Mouse (Mus musculus) liver, embryonic 13.5 days (tissue): ENCODE results near the gene Arhgef12. TPM values are rescaled to one million over a fixed set of nuclear protein-coding genes. Genes with fewer than 3 reads are reported as not detected.

Experiments
- ATAC-seq: fragments of 200-750 bp; cut with Nextera tagmentation; 2 replicates; pipeline ENCODE4 v1.8.0; 2017; ENCODE audit warnings: low read depth, mild to moderate bottlenecking, moderate number of reproducible peaks, moderate library complexity
- DNase-seq: peaks from one replicate; pipeline ENCODE4 v3.0.0; 2022
- H3K27ac ChIP-seq: fragments of 300-500 bp; sonication (generic); 2 replicates; pipeline ENCODE4 v1.5.1; 2015; ENCODE audit warnings: moderate library complexity, mild to moderate bottlenecking, inconsistent platforms
- H3K27me3 ChIP-seq: fragments of 300-500 bp; sonication (generic); 2 replicates; pipeline ENCODE4 v1.6.1; 2015; ENCODE audit warnings: mild to moderate bottlenecking, inconsistent platforms
- H3K36me3 ChIP-seq: fragments of 300-500 bp; sonication (generic); 2 replicates; pipeline ENCODE4 v1.6.1; 2015; ENCODE audit warnings: mild to moderate bottlenecking, inconsistent platforms
- H3K4me1 ChIP-seq: fragments of 300-500 bp; sonication (generic); replicated peaks from 2 replicates; pipeline ENCODE4 v1.6.1; 2015; ENCODE audit warnings: inconsistent platforms
- H3K4me2 ChIP-seq: fragments of 300-500 bp; sonication (generic); 2 replicates; pipeline ENCODE4 v1.6.1; 2015; ENCODE audit warnings: inconsistent platforms, mild to moderate bottlenecking, moderate library complexity
- H3K4me3 ChIP-seq: fragments of 300-500 bp; sonication (generic); replicated peaks from 2 replicates; pipeline ENCODE4 v1.5.1; 2015; ENCODE audit warnings: mild to moderate bottlenecking, inconsistent platforms
- H3K9ac ChIP-seq: fragments of 300-500 bp; sonication (generic); 2 replicates; pipeline ENCODE4 v1.6.1; 2015; ENCODE audit warnings: mild to moderate bottlenecking, inconsistent platforms
- H3K9me3 ChIP-seq: fragments of 300-500 bp; sonication (generic); replicated peaks from 2 replicates; pipeline ENCODE4 v1.6.1; 2016; ENCODE audit warnings: inconsistent platforms
- WGBS: fragments of 180-500 bp; shearing (Covaris S2); methylation state at CpG from one replicate; pipeline ENCODE4 v1.1.7; 2015; ENCODE audit not compliant: insufficient replicate concordance; 5-methylcytosine and 5-hydroxymethylcytosine counted together
- polyA plus RNA-seq: library from polyadenylated mRNA; unstranded; fragments of >200 nt; fragmentation: Nextera tagmentation; extraction: Ambion mirVana; gene quantifications from 2 replicates; pipeline ENCODE4 v1.2.1, GENCODE M21; 2015

Gene Arhgef12
- polyA plus RNA-seq, 1 experiment from 2014 or later: 4.3 TPM

DNA sequence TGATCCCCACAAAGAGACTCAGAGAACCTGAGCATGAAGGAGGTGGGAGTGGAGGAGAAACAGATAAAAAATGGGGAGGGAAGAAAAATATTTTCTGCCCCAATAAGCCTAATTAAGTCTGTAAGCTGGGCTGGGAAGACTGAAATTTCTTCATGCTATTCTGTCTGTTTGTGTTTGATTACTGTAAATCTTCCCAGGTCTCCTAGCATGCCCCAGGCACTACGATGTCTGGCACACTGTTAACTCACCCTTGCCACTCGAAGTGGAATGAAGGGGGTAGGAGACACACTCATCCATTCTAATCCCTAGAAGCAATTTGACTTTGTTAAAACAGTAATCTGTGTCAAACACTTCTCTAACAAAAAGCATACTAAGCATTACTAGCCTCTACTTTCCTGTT, 35.3 kb downstream of the Arhgef12 start:
- H3K36me3 ChIP-seq: no peaks in the 10 kb centered on the region
- ATAC-seq (no peak), DNase-seq (no peak)
- 67% methylated on average over 2 of the region's 2 CpGs for WGBS
- H3K9ac ChIP-seq: no peak overlapping the region
- 0 out of 2 replicates have a peak, but pooled peaks cover 4% of the 10 kb centered on the region for H3K4me1 ChIP-seq
- no peak overlapping the region for H3K27ac ChIP-seq
- H3K27me3 ChIP-seq: 0 out of 2 replicates have a peak, but pooled peaks cover 10% of the 10 kb centered on the region
- no peak overlapping the region for H3K4me2 ChIP-seq
- no peak overlapping the region for H3K4me3 ChIP-seq
- no peaks in the 10 kb centered on the region for H3K9me3 ChIP-seq

DNA sequence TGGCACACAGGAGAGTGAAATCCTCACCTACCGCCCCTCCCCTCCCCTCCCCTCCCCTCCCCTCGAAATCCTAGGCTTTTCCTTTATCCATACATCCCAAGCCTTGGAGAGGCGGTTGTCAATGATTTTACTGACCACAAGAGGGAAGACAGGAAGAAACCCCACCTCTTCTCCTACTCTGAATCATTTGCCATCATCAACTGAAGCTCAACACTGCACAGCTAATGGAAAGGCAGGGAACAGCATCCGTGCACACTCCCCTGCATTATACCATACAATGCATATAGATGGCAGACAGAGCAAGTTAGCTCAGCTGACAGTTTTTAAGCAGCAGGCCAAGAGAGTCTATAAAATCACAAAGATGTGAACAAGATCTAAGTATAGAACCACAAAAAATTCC, 35.9 kb downstream of the Arhgef12 start:
- WGBS: 38% methylated on average over 4 of the region's 4 CpGs
- no peak overlapping the region for H3K4me2 ChIP-seq
- no peak overlapping the region for H3K4me3 ChIP-seq
- DNase-seq (no peak), ATAC-seq (no peak)
- no peak overlapping the region for H3K9ac ChIP-seq
- H3K27me3 ChIP-seq: 0 out of 2 replicates have a peak, but pooled peaks cover 10% of the 10 kb centered on the region
- H3K36me3 ChIP-seq: no peaks in the 10 kb centered on the region
- peaks cover 4% of the 10 kb centered on the region; the same call in 1 of the 2 replicates for H3K4me1 ChIP-seq
- H3K27ac ChIP-seq: no peak overlapping the region
- H3K9me3 ChIP-seq: no peaks in the 10 kb centered on the region

- H3K27me3 ChIP-seq: 0 out of 2 replicates have a peak, but pooled peaks cover 10% of the 10 kb centered on the region
- H3K36me3 ChIP-seq: no peaks in the 10 kb centered on the region
- H3K4me2 ChIP-seq: no peak overlapping the region
- no peaks in the 10 kb centered on the region for H3K9me3 ChIP-seq
- no peak for ATAC-seq
- 78% methylated on average over 4 of the region's 4 CpGs for WGBS
- no peak overlapping the region for H3K4me3 ChIP-seq
- peaks cover 4% of the 10 kb centered on the region; the same call in 1 of the 2 replicates for H3K4me1 ChIP-seq
- no peak for DNase-seq
- no peak overlapping the region for H3K9ac ChIP-seq
- no peak overlapping the region for H3K27ac ChIP-seq
These were observed 36.5 kb downstream of the Arhgef12 start for GRCm38 (mm10) chr9:43070566-43070965.

GRCm38 (mm10) chr9:43070153-43070552, 36.9 kb downstream of the Arhgef12 start:
- 73% methylated on average over 2 of the region's 2 CpGs for WGBS
- Histone ChIP-seq H3K4me1 (peaks cover 4% of the 10 kb centered on the region; the same call in 1 of the 2 replicates), H3K36me3 (no peaks in the 10 kb centered on the region), H3K9me3 (no peaks in the 10 kb centered on the region), H3K27me3 (0 out of 2 replicates have a peak, but pooled peaks cover 10% of the 10 kb centered on the region), H3K4me2 (no peak overlapping the region), H3K27ac (no peak overlapping the region), H3K4me3 (no peak overlapping the region), H3K9ac (no peak overlapping the region)
- DNase-seq: no peak
- no peak for ATAC-seq

DNA sequence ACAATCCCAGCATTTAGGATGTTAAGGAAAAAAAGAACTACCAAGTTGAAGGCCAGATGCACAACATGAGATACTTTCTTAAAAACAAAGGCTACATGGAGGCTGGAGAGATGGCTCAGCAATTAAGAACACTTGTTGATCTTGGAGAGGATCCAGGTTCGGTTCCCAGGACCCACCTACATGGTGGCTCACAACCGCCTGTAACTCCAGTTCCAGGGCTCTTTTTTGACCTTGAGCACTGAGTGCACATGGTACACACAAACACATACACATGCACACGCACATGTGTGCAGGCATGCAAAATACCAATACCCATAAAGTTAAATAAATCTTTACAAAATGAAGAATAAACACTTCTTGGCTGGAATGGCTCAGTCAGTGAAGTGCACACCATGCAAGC, 39.1 kb downstream of the Arhgef12 start:
- DNase-seq (no peak), ATAC-seq (no peak)
- H3K4me2 ChIP-seq: no peak overlapping the region
- 63% methylated on average over 3 of the region's 3 CpGs for WGBS
- 0 out of 2 replicates have a peak, but pooled peaks cover 7% of the 10 kb centered on the region for H3K27me3 ChIP-seq
- H3K9me3 ChIP-seq: no peaks in the 10 kb centered on the region
- no peak overlapping the region for H3K4me3 ChIP-seq
- no peaks in the 10 kb centered on the region for H3K36me3 ChIP-seq
- H3K27ac ChIP-seq: no peak overlapping the region
- no peak overlapping the region for H3K9ac ChIP-seq
- H3K4me1 ChIP-seq: peaks cover 4% of the 10 kb centered on the region; the same call in 1 of the 2 replicates

DNA sequence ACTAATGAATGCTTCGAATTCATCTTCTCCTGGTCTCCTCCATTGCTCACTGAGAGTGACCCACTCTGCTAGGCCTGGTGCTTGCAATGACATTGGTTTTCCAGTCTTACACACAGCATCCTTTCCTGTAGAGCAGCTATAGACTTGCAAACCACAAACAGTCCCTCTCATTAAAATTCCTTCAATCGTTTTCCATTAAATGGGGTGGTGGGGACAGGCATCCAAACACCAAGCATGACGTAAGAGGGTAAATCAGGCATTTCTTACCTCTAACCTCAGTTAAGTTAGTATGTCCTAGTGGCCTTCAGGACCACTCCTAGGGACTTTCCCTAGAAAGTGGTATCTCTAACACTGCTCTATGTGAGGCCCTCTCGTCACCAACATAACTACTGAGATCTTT, 41.8 kb downstream of the Arhgef12 start:
- H3K4me3 ChIP-seq: no peak overlapping the region
- 0 out of 2 replicates have a peak, but pooled peaks cover 3% of the 10 kb centered on the region for H3K27me3 ChIP-seq
- H3K4me2 ChIP-seq: no peak overlapping the region
- H3K36me3 ChIP-seq: no peaks in the 10 kb centered on the region
- ATAC-seq (no peak), DNase-seq (no peak)
- H3K9ac ChIP-seq: no peak overlapping the region
- no peak overlapping the region for H3K27ac ChIP-seq
- H3K9me3 ChIP-seq: no peaks in the 10 kb centered on the region
- H3K4me1 ChIP-seq: peaks cover 4% of the 10 kb centered on the region; the same call in 1 of the 2 replicates
- 72% methylated on average over 4 of the region's 4 CpGs for WGBS

DNA sequence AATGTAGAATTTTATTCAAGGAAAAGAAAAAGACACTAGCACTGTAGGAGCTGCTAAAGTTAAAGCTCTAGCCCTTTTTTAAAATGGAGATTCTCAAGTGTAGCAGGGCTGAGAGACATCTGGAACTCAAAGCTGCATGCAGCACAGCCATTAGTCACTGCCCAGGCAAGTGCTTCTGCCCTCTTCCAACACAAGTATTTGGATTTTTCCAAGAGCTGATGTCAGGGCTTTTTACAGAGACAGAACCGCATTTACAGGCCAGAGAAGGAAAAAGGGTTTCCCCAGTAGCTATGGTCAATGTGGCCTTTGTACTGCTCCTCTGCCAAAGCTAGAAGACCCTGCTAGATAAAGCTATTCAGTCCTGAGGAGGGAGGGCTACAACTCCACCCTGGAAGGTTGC, 45.5 kb downstream of the Arhgef12 start:
- Histone ChIP-seq H3K9me3 (no peaks in the 10 kb centered on the region), H3K27me3 (no peaks in the 10 kb centered on the region), H3K36me3 (no peaks in the 10 kb centered on the region), H3K9ac (no peak overlapping the region), H3K4me1 (no peaks in the 10 kb centered on the region; the same call in 1 of the 2 replicates), H3K4me3 (no peak overlapping the region), H3K4me2 (no peak overlapping the region), H3K27ac (no peak overlapping the region)
- ATAC-seq: no peak
- no peak for DNase-seq
- 71% methylated on average over 1 of the region's 1 CpGs for WGBS

DNA sequence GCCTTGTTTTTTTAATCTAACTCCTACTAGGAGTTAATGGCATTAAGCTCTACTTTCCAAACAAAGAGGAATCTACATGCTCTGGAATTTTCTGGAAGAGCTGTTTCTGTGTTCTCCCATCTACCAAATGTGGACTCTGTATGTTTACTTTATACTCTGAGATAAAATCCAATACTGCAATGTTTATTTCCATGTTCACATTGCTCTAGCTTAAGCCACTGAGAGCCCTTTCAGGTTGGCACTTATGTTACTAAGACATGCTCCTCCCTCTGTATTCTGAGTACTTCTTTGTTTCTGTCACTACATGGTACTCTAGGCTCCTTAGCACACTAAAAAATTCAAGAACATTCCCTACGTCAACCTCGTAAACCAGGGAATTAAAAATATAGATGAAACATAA, 56.6 kb downstream of the Arhgef12 start:
- Histone ChIP-seq H3K4me3 (no peak overlapping the region), H3K9ac (no peak overlapping the region), H3K36me3 (0 out of 2 replicates have a peak, but pooled peaks cover 4% of the 10 kb centered on the region), H3K27ac (no peak overlapping the region), H3K9me3 (no peaks in the 10 kb centered on the region), H3K4me2 (no peak overlapping the region), H3K27me3 (no peaks in the 10 kb centered on the region), H3K4me1 (no peaks in the 10 kb centered on the region)
- ATAC-seq (no peak), DNase-seq (no peak)
- 82% methylated on average over 2 of the region's 2 CpGs for WGBS

GRCm38 (mm10) chr9:43044481-43044880, 62.6 kb downstream of the Arhgef12 start:
- H3K27me3 ChIP-seq: no peaks in the 10 kb centered on the region
- no peak overlapping the region for H3K4me2 ChIP-seq
- ATAC-seq: no peak
- H3K9ac ChIP-seq: no peak overlapping the region
- H3K27ac ChIP-seq: no peak overlapping the region
- no peaks in the 10 kb centered on the region for H3K4me1 ChIP-seq
- H3K4me3 ChIP-seq: no peak overlapping the region
- peaks cover 6% of the 10 kb centered on the region; the same call in 1 of the 2 replicates for H3K36me3 ChIP-seq
- no peak for DNase-seq
- no peaks in the 10 kb centered on the region for H3K9me3 ChIP-seq

DNA sequence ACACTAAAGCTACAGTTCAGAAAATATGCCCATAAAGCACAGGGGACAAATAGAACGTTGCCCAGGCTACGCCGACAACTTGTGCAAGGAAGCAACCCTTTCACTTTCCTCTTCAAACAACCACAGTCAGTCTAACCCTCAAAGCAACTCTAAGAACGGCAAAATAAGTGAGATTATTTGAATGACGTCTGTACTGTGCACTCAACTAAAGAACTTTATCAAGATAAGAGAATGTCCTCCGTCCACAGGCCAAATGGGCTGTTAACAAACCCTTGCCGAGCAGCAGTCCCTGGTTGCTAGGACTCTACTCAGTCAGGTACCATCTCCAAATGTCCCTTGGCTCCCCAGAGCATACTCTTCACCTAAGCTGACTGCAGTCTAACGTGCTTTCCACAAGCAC, 68.6 kb downstream of the Arhgef12 start:
- WGBS: 61% methylated on average over 8 of the region's 8 CpGs

DNA sequence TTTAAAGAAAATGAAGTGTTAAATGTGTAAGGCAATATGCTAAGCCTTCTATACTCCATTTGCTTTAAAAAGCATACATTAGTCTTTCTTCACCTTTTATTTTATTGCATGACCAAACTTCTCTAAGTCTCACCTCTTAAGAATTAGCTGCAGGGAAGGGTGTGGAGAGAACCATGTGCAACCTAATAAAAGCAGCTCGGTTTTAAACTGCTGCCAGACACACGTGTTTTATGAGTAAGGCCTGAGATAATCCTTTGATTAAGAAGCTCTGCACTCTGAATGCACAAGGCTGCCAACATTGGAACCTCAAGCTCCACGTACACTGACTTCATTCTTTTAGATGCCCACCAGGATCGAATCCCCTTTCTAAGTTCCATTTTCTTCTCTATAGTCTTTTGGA, 71.8 kb downstream of the Arhgef12 start:
- ATAC-seq: no peak
- no peak overlapping the region for H3K27ac ChIP-seq

More for the DNA sequence above, 68.6 kb downstream of the Arhgef12 start:
- Histone ChIP-seq H3K27ac (no peak overlapping the region), H3K9ac (no peak overlapping the region), H3K4me1 (0 out of 2 replicates have a peak, but pooled peaks cover 4% of the 10 kb centered on the region), H3K9me3 (no peaks in the 10 kb centered on the region), H3K4me3 (no peak overlapping the region), H3K4me2 (no peak overlapping the region), H3K36me3 (peaks cover 6% of the 10 kb centered on the region; the same call in 1 of the 2 replicates), H3K27me3 (no peaks in the 10 kb centered on the region)
- DNase-seq: no peak
- ATAC-seq: no peak

DNA sequence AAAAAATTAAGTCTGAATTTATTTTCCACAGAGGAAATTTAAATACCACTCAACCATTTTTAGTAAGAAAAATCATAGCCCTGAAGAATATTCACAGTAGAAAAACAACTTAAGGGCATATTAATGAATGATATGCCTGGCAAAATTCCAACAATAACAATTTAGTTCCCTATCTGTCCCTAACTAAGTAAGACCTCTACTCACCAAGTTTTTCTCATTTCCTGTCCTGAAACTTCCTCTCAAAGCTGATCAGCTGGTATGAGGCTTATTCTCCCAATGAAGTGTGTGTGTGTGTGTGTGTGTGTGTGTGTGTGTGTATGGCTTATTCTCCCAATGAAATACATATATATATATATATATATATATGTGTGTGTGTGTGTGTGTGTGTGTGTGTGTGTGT, 72.8 kb downstream of the Arhgef12 start:
- no peaks in the 10 kb centered on the region for H3K27me3 ChIP-seq
- H3K36me3 ChIP-seq: no peaks in the 10 kb centered on the region
- ATAC-seq (no peak), DNase-seq (no peak)
- H3K9me3 ChIP-seq: no peaks in the 10 kb centered on the region
- H3K4me2 ChIP-seq: no peak overlapping the region
- H3K4me3 ChIP-seq: no peak overlapping the region
- H3K4me1 ChIP-seq: 0 out of 2 replicates have a peak, but pooled peaks cover 4% of the 10 kb centered on the region
- H3K27ac ChIP-seq: no peak overlapping the region
- H3K9ac ChIP-seq: no peak overlapping the region

More for the DNA sequence above, 71.8 kb downstream of the Arhgef12 start:
- Histone ChIP-seq H3K4me1 (0 out of 2 replicates have a peak, but pooled peaks cover 4% of the 10 kb centered on the region), H3K36me3 (no peaks in the 10 kb centered on the region), H3K9me3 (no peaks in the 10 kb centered on the region), H3K4me3 (no peak overlapping the region), H3K27me3 (no peaks in the 10 kb centered on the region), H3K9ac (no peak overlapping the region), H3K4me2 (no peak overlapping the region)
- 62% methylated on average over 4 of the region's 4 CpGs for WGBS
- no peak for DNase-seq
